Mouse (Mus musculus): ENCODE measurements around the gene Rars2. TPM values are rescaled to one million over a fixed set of nuclear protein-coding genes. Genes with fewer than 3 reads are reported as not detected.

Gene Rars2
- total RNA-seq (2014; fragmentation: Nextera tagmentation) = 34.4 and 35.5 TPM in 2 replicates
- total RNA-seq (2017) = 43.3 and 43.4 TPM in 2 replicates

DNA sequence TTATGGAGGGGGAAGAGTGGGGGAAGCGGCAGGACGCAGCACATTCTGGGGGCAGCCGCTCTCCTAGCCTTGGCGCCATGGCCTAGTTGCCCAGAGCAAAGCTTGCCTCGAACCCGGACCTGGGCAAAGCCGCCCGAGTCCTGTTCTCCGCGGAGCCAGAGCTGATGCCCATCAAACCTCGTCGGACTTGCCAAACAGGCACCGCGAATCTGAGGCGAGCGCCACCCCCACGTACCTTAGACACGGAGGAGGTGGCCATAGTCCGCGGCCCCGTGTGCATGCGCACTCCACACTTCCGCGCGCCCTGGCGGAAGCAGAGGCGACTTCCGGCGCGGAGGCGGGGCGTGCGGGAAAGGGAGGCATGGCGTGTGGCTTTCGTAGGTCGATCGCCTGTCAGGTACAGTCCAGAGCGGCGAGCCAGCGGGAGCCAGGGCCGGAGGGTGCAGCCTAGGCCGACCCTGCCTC is at the start of gene Rars2, which contains the start of gene Orc3:
TSS of gene Rars2 (plus strand) at position 328 of the 465 bp plus-strand sequence.
TSS of gene Orc3 (minus strand) at position 315 of the 465 bp plus-strand sequence.
- peak; percentile 97 for ATAC-seq (replicated peaks; ENCODE audit: poor library complexity, severe bottlenecking)

DNA sequence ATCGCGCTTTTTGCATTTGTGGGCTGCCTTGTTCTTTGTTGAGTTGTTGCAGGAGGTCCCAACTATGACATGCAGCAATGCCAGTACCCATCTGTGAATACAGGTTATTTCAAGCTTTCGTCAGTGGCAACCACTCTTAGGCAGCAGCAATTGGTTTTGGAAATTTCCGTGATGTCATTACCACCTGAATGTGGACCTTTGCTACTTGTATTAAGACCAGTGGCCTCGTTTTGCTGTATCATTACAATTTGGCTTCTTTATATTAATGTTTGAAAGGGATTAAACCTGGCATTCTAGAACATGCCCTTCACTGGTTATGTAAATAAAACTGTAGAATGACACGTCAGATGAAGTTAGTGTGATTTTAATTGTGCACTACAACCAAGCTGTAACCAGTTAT is 48.5 kb upstream of the Rars2 start:
- no peak for ATAC-seq (replicated peaks; ENCODE audit: poor library complexity, severe bottlenecking)

DNA sequence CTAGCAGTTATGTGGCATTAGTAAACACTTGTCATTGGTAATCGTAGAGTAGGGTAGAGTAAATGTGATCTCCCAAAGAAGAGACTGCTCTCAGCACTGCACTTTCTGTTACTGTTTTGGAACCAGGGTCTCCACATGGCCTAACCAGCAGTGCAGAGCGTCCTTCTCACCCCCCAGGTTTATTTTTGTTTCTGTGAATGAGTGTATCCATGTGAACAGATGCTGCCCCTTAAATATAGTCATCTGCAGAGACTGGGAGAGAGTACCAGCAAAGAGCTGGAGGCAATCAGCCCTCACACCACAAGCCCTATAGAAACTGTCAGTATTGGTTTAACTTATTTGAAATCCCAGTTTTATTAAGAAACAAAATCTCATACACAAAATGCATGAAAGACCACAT is 41.9 kb upstream of the Rars2 start:
- ATAC-seq (replicated peaks; ENCODE audit: poor library complexity, severe bottlenecking) = no peak

DNA sequence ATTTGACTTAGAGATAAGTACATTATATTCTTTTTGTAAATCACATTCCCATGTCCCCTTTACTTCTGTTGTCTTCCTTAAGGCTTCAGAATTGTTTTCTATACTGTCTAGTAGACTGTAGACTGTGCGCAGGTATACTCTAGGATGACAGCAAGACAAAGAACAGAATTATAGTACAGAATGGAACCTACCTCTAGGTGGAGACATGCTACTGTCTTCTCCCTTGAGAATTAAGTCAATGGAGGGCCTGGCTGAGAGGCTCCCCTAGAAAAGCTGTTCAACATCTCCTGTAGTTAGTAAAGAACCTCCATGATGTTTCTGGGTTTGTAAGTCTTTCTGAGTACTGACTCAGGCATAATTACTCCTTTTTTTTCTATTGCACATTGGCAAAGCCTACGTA is 37.7 kb upstream of the Rars2 start:
- no peak for ATAC-seq (replicated peaks; ENCODE audit: poor library complexity, severe bottlenecking)

DNA sequence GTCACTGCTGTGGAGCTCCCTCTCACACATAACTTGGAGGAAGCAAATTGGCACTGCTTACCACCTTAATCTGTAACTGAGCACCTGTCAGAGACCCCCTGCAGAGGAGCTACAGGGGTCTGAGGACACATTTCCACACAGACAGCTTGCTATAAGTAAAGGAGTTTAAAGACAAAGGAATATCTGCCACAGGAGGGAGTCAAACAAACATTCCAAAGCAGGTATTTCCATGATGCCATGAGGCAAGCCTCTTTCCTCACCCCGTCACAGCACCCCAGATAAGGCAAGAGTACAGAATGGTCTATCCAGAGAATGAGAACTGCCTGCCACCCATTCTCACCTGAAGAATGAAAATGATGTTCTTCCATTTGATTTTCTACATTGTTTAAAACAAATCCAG is 35.5 kb upstream of the Rars2 start:
- ATAC-seq (replicated peaks; ENCODE audit: poor library complexity, severe bottlenecking) = no peak

DNA sequence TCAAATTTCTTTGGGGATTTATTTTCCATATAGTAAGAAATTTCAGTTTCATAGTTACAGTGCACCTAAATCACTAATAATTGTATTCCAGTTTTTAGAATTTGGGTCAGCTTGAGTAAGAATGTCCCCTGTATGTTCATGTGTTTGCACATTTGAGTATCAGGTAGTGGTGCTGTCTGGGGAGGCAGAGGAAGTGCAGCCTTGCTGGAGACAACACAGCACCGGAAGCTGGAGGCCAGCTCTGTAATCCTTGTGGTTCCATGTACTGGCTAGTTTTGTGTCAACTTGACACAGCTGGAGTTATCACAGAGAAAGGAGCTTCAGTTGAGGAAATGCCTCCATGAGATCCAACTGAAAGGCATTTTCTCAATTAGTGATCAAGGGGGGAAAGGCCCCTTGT is 33.3 kb upstream of the Rars2 start:
- ATAC-seq (replicated peaks; ENCODE audit: poor library complexity, severe bottlenecking) = peak; percentile 47; the same call in 1 of the 2 replicates

DNA sequence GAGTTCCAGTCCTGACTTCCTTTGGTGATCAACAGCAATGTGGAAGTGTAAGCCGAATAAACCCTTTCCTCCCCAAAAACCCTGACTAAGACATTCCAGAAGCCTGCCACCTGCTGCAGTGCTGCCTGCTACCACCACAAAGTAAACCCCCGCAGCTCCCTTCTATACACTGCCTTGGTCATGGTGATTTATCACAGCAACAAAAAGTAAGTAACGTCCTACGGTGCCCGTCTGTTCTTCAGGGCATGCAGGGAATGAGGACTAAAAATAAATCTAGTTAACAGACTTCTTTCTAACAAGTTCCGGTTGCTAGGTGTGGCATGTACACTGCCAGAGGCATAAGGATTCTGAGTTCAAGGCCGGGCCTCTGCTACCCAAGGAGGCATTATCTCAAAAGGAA is 32.8 kb upstream of the Rars2 start:
- no peak; the same call in 1 of the 2 replicates for ATAC-seq (replicated peaks; ENCODE audit: poor library complexity, severe bottlenecking)

DNA sequence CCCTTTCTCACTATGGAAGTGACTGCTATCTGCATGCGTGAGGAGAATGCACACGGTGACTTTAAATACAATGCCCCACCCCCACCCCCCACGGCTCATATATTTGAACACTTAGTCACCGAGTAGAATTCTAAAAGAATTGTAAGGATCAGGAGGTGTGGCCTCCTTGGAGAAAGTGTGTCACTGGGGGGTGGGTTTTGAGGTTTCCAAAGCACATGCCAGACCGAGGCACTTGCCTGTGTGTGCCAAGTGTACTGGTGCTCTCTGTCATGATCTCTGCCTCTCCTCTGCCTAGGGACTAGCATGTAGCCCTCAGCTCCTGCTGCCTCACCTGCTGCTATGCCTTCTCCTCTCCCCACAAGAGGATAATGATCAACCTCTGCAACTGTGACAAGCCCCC is 32.3 kb upstream of the Rars2 start:
- 0 out of 2 replicates have a peak, but pooled peaks have one; percentile 14 for ATAC-seq (replicated peaks; ENCODE audit: poor library complexity, severe bottlenecking)

DNA sequence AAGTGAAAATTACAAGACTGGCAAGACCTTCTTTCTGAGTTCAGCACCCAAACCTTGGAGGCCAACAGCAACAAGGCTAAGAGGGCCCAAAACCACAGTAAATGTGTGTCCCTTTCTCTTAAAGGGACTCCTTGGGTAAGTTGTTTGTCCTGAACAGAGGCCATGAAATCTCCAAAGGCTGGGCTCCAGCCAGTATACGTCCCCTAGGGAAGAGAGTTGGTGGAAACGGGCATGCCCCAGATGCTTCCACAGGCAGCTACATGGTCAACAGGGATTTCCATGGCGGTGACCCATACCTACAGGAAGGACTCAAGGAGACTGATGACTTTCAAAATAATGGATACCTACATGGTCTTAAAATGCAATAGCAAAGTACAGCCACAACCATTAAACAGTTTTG is 31.3 kb upstream of the Rars2 start:
- no peak for ATAC-seq (replicated peaks; ENCODE audit: poor library complexity, severe bottlenecking)

DNA sequence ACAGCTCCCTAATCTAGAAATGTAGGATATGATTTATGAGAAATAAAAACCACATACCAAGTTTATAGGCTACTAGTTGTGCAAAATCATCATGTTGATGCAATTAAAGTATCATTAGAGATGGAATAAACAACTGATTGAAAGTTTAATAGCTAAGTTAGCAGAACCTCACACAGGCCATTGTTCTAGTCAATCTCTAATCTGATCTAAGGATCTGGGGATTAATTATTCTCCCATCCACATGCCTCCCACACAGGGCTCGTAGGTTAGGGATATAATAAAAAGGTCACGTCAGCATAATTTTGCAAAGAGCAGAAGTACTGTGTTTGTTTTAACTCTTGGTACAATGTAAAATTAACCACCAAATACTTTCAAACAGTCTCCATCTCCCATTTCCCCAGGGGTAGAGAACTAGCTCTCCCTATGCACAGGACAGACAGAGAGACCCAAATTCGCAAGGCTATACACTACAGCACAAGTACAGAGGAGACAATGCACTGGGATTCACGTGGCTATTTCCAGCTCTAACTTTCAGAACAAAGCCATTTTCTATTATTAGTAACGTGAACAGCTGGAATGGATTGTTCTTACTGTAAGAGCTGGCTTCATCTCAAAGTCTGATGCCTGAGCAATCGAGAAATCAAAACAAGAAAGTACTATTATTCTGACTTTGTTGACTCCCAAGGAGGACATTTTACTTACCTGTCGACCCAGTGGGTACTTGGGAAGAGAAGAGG is 29.7 kb upstream of the Rars2 start:
- no peak for ATAC-seq (replicated peaks; ENCODE audit: poor library complexity, severe bottlenecking)

DNA sequence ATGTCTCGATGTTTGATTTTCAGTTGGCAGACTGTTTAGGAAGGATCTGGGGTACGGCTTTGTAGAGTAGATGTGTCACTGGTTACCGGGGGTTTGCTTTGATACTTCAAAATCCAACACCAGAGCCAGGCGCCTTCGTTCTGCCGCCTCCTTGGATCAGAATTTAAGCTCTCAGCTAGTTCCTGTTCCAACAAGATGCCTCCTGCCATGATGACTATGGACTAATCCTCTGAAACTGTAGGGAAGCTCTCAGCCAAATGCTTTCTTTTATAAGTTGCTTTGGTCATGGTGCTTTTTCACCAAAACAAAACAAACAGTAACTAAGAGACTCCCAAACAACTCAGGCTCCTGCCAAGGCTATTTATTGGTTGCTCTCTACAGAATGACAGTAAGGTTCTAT is 11.6 kb upstream of the Rars2 start:
- no peak for ATAC-seq (replicated peaks; ENCODE audit: poor library complexity, severe bottlenecking)

DNA sequence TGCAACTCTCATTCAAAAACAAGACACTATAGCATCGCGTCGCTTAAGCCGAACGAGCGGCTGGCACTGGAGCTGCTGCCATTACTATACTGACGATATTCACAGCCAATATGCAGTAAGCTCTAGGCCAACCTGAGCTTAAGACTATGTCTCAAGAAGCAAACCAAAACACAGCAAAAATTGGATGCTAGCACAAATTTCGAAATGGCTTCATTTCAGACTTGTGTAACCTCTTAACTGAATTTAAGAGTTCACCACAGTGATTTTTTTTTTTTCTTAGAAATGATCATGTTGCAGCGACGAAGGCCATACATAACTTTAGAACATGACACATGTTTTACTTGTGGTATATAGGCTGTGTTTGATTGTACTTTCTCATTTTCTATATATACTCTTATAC is 8.1 kb upstream of the Rars2 start:
- no peak for ATAC-seq (replicated peaks; ENCODE audit: poor library complexity, severe bottlenecking)

DNA sequence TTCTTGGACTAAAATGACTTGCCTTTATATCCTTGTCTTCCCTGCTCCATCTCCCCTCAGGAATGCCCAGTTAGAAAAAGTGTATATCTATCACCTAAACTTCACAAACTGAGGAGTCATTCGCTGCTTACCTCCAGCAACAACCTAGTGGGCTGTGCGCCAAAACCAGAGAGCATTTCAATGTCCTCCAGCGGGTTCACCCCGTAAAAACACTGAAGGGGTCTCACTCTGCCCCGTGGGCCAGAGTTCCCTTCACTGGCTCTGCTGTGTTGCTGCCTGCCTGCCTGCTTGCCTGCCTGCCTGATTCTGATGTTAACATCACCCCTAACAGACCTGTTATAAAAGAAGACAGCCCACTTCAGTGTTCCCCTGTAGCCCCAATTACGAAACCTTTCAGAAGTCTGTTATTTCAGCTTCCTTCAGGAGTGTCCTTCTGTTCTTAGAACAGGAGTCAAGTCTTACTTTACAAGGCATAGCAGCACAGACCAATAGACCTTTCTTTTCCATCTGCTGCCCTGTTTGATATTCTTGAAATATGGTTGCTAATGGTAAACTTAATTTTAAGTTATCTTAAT is 1.1 kb upstream of the Rars2 start:
- peak; percentile 38 for ATAC-seq (replicated peaks; ENCODE audit: poor library complexity, severe bottlenecking)

DNA sequence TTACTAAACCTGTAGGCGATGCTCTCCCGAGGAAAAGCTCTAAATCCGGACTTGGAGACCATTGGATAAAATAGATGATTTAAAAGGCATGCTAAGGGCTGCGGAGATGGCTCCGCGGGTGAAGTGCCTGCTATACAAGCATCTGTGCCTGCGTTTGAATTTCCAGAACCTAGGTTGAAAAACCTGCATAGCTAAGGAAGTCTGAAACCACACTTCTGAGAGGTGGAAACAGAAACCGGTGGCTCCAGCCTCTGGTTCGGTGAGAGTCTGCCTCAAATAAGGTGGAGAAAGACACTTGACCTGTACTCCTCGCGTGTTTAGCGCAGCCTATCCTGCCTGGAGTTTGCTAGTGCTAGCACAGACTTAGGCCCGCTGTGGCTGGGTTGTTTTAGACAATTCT is 546 bp downstream of the Rars2 start:
- peak; percentile 4; the same call in 1 of the 2 replicates for ATAC-seq (replicated peaks; ENCODE audit: poor library complexity, severe bottlenecking)

DNA sequence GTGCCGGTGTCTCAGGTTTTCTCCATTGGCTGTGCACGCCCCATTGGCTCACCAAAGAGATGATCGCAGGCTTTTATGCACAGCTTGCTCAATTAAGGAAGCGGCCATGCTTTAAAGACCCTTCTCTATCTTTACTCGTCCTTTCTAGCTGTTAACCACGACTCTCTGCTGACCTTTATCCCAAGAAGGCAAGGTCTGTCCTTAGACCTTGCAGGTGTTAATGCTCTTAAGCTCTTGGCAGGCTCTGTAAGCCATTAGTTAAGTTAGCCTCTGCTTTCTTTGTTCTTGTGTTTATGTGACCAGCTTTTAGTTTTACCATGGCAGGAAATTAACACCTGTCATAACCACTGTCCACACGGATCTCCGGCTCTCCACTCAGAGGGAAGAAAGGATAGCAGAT is 1.4 kb downstream of the Rars2 start:
- no peak for ATAC-seq (replicated peaks; ENCODE audit: poor library complexity, severe bottlenecking)

DNA sequence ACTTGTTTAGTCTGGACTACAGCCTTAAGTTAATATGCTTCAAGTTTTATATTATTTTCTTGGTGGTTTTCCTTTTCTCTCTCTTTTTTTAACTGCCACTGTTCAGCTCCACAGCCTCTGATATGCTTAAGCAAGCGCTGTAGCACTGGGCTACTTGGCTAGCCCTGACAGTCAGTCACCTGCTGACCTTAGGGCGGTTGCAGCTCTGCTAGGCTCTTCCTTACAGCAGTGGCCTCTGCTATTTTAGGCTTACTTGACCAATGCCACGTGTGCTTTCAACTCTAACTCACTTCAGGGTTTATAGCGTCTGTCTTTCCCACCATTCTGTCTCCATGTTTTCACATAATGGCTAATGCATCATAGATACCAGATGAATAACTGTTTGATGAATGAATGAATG is 10.8 kb downstream of the Rars2 start:
- ATAC-seq (replicated peaks; ENCODE audit: poor library complexity, severe bottlenecking) = no peak

DNA sequence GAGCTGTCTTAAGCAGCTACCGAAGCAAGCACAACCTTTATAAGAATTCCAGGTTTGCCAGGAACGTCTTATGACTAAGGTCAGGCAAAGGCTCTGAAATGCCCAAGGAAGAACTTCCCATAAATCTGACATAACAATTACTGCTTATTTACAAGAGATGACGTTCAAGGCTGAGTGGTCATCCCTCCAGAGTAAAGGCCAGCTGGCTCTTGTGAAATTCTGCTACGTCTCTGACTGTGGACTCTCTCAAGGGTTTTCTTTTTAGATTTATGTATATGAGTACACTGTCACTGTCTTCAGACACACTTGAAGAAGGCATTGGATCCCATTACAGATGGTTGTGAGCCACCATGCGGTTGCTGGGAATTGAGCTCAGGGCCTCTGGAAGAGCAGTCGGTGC is 11.6 kb downstream of the Rars2 start:
- ATAC-seq (replicated peaks; ENCODE audit: poor library complexity, severe bottlenecking) = no peak

DNA sequence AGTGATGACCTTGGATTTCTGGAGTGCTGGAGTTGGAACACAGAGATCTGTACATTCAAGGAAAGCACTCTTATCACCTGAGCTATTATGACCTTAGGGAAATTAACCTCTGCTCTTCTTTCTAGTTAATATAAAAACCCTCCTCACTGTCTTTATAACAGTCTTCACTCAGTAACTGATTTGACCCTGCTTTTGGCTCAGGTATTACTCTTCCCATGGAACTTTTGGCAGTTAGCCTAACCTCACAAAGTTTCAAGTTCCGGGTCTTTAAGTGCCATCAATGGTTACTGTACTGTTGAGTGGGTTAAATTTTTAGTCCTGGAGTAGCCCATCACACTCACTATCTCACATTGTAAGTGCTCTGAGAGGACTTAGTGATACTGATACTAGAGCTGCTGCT is 15.2 kb downstream of the Rars2 start:
- ATAC-seq (replicated peaks; ENCODE audit: poor library complexity, severe bottlenecking) = no peak

DNA sequence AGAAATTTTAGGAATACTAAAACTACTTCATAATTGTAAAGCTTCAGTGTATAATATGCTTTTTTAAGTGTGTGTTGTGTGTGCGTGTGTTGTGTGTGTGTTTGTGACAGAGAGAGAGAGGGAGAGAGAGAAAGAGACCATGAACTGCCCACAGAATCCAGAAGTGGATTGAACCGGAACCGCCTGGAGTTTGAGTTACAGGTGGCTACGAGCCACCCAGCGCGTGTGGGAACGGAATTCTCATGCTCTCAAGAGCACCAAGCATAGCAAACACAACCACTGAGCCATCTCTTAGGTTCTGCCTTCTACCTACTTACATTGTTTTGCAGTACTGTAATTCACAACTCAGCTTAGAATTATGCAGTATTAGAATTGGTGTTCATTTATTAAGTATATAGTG is 19.4 kb downstream of the Rars2 start:
- no peak for ATAC-seq (replicated peaks; ENCODE audit: poor library complexity, severe bottlenecking)

DNA sequence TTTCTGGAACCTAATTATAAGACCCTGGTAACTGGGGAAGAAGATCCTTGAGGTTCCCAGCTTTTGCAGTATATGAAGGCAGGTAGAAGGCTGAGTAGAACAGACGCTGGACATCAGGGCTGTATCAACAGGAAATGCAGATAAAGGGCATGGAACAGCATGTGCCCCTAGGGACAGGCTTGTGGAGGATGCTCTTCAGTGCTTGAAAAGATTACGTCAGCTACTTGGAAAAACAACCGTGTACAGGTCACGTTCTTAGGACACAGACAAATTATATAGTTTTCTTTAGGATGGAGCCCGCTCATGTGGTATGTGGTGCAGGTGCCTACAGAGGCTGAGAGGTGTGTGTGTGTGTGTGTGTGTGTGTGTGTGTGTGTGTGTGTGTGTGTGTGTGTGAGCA is 21.3 kb downstream of the Rars2 start:
- ATAC-seq (replicated peaks; ENCODE audit: poor library complexity, severe bottlenecking) = no peak

DNA sequence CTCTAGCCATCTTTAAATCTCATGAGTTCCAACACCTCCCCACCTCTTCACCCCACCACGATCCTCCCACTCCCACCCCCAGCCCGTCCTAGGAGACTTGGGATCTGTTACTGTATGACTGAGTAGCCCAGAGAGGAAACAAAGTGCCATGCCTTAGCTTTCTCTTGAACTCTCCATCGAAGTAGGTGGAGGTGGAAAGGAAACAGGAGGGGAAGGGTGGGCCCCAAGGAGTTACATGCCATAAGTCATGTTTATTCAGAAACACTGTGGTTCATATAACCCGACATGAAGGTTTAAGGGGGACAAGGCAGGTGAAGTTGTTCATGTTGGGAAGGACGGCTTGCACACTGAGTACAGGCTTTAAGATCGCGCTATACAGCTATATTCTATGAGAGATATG is 22.6 kb downstream of the Rars2 start:
- ATAC-seq (replicated peaks; ENCODE audit: poor library complexity, severe bottlenecking) = no peak

DNA sequence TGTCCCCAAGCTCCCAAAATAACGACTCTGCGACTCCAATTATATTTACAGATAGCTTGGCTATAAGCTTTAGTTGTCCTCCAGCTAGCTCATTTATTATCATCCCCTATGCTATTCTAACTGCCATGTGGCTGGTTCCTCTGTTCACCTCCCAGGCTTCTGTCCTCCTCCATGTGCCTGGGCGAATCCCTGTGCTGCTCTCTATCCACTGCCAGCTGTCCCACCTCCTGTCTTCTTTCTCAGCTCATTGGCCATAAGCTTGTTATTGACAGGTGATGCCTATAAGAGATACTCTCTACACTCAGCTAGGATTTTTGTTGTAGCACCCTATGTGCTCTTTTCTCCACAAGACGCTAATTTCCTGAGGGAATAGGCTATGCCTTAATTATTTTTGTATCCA is 23.1 kb downstream of the Rars2 start:
- ATAC-seq (replicated peaks; ENCODE audit: poor library complexity, severe bottlenecking) = no peak
